Mouse (Mus musculus): ENCODE measurements around the gene Gm3238.
"Not testable (repeated sequence)": the region's sequence is repeated elsewhere in the genome, so short reads cannot be mapped to it uniquely, and the experiment has no call there.

Gene Gm3238

DNA sequence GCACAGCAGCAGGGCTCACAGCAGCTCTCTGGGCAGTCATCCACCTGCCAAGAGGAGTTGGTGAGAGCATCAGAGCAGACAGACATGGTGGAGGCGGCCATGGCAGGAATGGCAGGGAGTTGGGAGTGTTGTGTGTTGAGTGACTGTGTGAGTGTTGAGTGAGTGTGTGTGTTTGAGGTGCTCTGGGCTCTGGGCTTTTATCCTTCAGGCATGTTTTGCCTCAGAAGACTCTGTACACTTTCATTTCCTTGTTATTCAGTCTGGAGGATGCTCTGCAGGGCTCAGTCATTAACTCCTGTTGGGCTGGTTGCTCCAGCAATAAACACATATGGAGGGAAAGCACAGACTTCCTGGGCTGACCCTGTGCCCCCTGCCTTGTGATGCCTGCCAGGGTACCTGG is at the start of gene Gm3238:
Gm3238 (minus strand) TSS at position 101 of the 400 bp plus-strand sequence.
- in situ Hi-C loops (cut with MboI; ENCODE audit: low pct_unique_long_range_greater_than_20kb in 1 of 2, low sequenced_read_pairs in 2 of 2, unreplicated experiment in 1 of 2): not testable (repeated sequence)

DNA sequence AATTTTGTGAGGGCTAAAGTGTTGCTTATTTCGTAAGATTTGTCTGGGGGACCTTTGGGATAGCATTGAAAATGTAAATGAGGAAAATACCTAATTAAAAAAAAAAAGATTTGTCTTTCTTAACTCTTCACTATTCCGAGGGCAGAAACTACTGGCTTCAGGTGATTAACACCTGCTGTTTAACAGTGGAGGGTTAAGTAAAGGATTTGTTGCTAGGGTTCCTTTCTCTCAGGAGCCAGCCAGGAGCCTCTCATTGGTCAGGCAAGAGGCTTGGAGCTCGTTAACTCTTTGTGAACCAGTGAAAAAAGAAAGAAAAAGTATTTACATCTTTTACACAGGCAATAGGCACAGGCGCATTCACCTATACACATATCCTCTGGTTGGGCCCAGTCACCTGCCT is 48.1 kb upstream of the Gm3238 start:
- in situ Hi-C loops (cut with MboI; ENCODE audit: low pct_unique_long_range_greater_than_20kb in 1 of 2, low sequenced_read_pairs in 2 of 2, unreplicated experiment in 1 of 2): no loop called here

DNA sequence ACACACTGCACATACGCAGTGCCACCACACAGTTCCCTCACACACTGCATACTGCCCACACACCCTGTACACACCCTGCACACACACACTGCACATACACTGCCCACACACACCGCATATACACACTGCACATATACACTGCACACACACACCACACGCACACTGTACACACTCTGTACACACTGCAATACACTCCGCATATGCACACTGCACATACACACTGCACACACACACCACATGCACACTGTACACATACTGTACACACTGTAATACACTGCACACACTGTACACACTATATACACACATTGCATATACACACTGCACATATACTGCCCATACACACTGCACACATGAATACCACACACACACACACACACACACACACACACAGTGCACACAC is 47.4 kb upstream of the Gm3238 start:
- in situ Hi-C loops (cut with MboI; ENCODE audit: low pct_unique_long_range_greater_than_20kb in 1 of 2, low sequenced_read_pairs in 2 of 2, unreplicated experiment in 1 of 2): no loop called here

DNA sequence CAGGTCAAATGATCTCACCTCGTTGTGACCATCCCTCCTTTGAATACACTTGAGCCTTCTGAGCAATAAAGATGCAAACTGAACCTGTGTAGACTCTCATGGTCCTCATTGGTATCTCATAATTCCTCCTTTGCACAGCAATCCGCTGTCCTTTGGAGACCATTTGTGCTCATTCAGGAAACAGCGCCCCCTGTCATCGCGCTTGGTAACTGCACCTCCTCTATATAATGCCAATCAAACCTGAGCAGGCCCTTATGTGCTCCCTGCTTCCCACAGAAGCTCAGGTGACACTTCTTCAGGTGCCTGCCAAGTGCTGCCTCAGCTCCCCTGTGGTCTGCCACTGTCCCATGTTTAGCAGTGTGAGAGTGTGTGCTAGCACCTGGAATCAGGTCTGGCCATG is 44.4 kb upstream of the Gm3238 start:
- in situ Hi-C loops (cut with MboI; ENCODE audit: low pct_unique_long_range_greater_than_20kb in 1 of 2, low sequenced_read_pairs in 2 of 2, unreplicated experiment in 1 of 2): no loop called here

DNA sequence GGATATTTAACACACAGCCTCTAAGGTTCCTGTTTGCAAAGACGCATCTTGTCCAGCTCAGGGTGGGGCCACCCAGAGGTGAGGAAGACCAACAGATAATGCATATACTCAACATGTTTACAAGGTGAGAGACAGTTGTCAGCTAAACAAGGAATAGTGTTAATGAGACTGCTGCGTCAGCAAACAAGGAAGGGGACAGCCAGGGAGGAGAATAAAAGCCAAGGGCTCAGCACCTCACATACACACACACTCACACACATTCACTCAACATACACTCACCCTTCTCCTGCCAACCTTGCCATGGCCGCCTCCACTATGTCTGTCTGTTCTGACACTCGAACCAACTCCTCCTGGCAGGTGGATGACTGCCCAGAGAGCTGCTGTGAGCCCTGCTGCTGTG is 43.3 kb upstream of the Gm3238 start, which contains the start of gene Gm2696:
Gm2696 (plus strand) TSS at position 301 of the 400 bp plus-strand sequence.
- in situ Hi-C loops (cut with MboI; ENCODE audit: low pct_unique_long_range_greater_than_20kb in 1 of 2, low sequenced_read_pairs in 2 of 2, unreplicated experiment in 1 of 2): no loop called here

DNA sequence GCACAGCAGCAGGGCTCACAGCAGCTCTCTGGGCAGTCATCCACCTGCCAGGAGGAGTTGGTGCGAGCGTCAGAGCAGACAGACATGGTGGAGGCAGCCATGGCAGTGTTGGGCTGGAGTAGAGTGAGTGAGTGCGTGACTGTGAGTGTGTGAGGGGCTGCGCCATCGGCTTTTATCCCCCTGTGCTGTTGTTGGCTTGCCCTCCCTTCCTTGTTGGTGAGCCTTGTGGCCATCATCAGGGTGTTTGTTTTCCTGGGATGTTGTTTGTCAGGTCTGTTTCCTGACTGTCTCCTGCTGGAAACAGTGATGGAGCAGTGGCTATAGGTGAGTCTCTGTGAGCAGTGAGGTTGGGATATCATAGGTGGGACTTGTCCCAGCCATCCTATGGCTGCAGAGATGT is 40.6 kb upstream of the Gm3238 start, which contains the start of gene Gm9507:
Gm9507 (minus strand) TSS at position 101 of the 400 bp plus-strand sequence.
- in situ Hi-C loops (cut with MboI; ENCODE audit: low pct_unique_long_range_greater_than_20kb in 1 of 2, low sequenced_read_pairs in 2 of 2, unreplicated experiment in 1 of 2): no loop called here

DNA sequence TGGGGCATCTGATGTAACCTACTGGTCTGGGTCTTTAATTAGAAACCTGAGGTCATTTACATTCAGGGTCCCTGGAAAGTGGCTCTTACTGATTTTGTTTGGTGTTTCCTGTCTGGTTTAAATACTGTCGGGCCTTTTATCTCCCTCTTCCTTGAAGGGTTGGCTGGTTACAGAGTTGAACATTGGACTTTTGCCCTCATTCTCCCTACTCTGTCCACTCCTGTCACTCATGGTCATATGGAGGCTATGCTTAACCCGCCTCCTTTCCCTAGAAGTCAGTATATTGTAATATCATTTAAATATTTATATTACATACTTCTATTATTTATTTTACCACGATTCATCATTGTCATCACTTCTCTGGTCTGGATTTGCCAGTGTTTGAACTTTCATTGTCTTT is 33.0 kb upstream of the Gm3238 start:
- in situ Hi-C loops (cut with MboI; ENCODE audit: low pct_unique_long_range_greater_than_20kb in 1 of 2, low sequenced_read_pairs in 2 of 2, unreplicated experiment in 1 of 2): no loop called here

DNA sequence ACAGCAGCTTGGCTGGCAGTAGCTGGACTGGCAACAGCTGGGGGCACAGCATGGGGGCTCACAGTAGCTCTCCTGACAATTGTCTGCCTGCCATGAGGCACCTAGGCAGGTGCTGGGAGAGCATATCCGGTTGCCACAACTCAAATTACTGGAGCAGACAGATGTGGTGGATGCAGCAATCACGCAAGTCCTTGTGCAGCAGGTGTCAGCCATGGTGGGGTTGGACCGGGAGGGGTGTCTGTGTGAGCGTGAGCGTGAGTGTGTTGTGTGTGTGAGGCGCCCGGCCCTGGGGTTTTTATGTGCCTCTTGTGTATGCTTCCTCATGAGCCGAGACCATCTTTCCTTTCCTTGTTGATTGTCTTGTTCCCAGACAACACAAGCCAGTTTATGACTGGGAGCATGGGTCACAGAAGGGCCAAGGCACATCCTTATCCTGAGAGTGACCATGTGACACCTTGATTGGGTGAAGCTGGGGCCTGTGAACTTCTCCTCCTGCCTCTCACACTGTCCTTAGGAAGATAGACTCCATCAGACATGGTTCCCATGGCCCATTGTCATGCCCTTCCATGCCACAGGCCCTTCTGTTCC is 27.9 kb upstream of the Gm3238 start, which contains the start of gene Gm19668:
Gm19668 (minus strand) TSS at position 213 of the 588 bp plus-strand sequence.
- in situ Hi-C loops (cut with MboI; ENCODE audit: low pct_unique_long_range_greater_than_20kb in 1 of 2, low sequenced_read_pairs in 2 of 2, unreplicated experiment in 1 of 2): no loop called here

DNA sequence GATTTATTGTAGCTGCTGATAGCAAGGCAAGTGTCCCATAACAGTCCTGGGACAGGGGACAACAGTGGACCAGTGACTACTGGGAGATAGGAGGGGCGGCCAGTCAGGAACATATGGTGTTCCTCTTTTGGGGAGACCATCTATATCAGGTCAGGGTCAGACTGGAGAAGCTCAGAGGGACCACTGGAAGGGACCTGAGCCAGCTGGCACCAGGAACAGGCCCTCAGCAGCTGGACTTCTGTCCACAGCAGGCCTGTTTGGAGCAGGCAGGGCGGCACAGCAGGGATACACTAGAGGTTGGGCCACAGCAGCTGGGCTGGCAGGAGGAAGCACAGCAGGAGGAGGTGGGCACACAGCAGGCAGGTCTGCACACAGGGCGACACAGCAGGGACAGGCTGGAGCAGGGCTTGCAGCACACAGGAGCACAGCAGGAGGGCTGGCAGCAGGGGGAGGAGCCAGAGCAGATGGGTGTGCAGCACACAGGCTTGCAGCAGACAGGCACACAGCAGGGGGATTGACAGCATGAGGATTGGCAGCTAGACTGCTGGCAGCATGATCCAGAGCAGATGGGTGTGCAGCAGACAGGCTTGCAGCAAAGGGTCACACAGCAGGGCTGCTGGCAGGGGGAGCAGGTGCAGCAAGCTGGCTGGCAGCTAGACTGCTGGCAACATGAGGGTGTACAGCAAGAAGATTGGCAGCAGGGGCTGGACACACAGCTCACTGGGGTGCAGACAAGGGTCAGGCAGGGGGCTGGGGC is 27.2 kb upstream of the Gm3238 start:
- in situ Hi-C loops (cut with MboI; ENCODE audit: low pct_unique_long_range_greater_than_20kb in 1 of 2, low sequenced_read_pairs in 2 of 2, unreplicated experiment in 1 of 2): not testable (repeated sequence)

DNA sequence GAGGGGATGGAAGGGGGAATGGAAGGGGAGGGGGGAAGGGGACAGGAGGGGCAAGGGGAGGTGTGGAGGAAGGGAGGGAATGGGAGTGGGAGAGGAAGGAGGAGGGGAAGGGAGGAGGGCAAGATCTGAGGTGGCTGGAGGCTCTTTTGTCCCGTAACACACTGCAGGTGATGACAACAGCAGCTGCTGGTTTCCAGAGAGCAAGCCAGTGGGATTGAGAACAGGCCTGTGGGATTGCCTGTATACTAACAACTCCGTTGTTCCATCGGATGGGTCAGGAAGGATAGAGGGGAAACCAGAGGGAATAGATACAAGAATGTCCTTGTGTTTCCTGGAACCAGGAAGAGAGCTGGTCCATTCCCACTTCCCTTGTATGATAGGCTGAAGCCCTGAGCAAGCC is 26.6 kb upstream of the Gm3238 start:
- in situ Hi-C loops (cut with MboI; ENCODE audit: low pct_unique_long_range_greater_than_20kb in 1 of 2, low sequenced_read_pairs in 2 of 2, unreplicated experiment in 1 of 2): no loop called here

DNA sequence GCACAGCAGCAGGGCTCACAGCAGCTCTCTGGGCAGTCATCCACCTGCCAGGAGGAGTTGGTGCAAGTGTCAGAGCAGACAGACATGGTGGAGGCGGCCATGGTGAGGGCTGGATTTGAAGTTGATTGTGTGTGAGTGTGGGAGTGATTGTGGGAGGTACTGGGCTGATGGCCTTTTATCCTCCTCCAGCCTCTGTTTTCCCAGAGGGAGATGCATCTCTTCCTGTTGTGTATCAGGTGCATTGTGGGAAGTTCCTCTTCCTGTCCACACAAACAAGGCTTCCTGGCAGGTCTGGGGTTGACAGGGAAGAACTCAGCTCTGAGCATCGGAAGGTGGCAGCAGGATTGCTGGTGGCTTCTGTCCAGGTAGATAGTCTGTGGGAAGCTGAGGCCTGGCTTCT is 23.9 kb upstream of the Gm3238 start, which contains the start of gene Gm9639:
Gm9639 (minus strand) TSS at position 101 of the 400 bp plus-strand sequence.
- in situ Hi-C loops (cut with MboI; ENCODE audit: low pct_unique_long_range_greater_than_20kb in 1 of 2, low sequenced_read_pairs in 2 of 2, unreplicated experiment in 1 of 2): no loop called here

DNA sequence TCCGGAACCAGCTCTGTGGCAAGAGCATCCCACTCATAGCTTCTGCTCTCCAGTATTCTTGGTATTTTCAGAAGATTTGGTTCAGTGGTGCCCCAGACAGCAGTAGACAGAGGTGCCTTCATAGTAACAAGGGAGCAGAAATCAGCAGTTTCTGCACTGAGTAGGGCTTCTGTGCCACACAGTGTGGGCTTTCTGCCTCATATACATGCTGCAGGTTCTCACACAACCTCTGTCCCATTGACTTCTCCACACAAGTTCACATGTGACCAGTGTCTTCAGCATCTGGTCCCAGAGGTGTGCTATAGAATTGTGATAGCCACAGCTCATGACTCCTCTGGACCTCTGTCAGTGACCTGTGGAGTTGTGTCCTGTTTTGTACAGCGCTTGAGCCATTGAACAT is 17.5 kb upstream of the Gm3238 start:
- in situ Hi-C loops (cut with MboI; ENCODE audit: low pct_unique_long_range_greater_than_20kb in 1 of 2, low sequenced_read_pairs in 2 of 2, unreplicated experiment in 1 of 2): no loop called here

DNA sequence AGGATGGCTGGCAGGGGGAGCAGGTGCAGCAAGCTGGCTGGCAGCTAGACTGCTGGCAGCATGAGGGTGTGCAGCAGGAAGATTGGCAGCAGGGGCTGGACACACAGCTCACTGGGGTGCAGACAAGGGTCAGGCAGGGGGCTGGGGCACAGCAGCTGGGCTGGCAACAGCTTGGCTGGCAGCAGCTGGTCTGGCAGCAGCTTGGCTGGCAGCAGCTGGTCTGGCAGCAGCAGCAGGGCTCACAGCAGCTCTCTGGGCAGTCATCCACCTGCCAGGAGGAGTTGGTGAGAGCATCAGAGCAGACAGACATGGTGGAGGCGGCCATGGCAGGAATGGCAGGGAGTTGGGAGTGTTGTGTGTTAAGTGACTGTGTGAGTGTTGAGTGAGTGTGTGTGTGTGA is 16.8 kb upstream of the Gm3238 start, which contains the start of gene Gm7137:
Gm7137 (minus strand) TSS at position 325 of the 400 bp plus-strand sequence.
- in situ Hi-C loops (cut with MboI; ENCODE audit: low pct_unique_long_range_greater_than_20kb in 1 of 2, low sequenced_read_pairs in 2 of 2, unreplicated experiment in 1 of 2): not testable (repeated sequence)

DNA sequence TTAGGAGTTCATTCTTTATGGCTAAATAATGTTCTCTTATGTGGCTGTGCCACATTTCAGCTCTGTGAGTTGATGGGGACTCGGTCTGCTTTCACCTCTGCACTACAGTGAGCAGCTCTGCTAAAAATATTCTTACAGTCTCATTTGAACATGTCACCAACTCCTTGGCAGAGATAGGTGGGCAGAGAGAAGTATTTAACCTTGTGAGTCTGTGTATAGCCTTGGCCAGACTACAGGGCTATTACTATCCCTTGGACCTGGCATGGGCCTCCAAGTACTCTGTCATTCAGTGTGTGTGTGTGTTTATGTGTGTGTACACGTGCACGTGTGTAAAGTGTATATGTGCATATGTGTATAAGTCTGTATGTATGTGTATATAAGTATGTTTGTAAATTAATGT is 12.3 kb upstream of the Gm3238 start:
- in situ Hi-C loops (cut with MboI; ENCODE audit: low pct_unique_long_range_greater_than_20kb in 1 of 2, low sequenced_read_pairs in 2 of 2, unreplicated experiment in 1 of 2): not testable (repeated sequence)

DNA sequence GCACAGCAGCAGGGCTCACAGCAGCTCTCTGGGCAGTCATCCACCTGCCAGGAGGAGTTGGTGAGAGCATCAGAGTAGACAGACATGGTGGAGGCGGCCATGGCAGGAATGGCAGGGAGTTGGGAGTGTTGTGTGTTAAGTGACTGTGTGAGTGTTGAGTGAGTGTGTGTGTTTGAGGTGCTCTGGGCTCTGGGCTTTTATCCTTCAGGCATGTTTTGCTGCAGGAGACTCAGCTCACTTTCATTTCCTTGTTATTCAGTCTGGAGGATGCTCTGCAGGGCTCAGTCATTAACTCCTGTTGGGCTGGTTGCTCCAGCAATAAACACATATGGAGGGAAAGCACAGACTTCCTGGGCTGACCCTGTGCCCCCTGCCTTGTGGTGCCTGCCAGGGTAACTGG is 11.3 kb upstream of the Gm3238 start, which contains the start of gene Gm3250:
Gm3250 (minus strand) TSS at position 101 of the 400 bp plus-strand sequence.
- in situ Hi-C loops (cut with MboI; ENCODE audit: low pct_unique_long_range_greater_than_20kb in 1 of 2, low sequenced_read_pairs in 2 of 2, unreplicated experiment in 1 of 2): not testable (repeated sequence)

DNA sequence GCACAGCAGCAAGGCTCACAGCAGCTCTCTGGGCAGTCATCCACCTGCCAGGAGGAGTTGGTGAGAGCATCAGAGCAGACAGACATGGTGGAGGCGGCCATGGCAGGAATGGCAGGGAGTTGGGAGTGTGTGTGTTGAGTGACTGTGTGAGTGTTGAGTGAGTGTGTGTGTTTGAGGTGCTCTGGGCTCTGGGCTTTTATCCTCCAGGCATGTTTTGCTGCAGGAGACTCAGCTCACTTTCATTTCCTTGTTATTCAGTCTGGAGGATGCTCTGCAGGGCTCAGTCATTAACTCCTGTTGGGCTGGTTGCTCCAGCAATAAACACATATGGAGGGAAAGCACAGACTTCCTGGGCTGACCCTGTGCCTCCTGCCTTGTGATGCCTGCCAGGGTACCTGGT is 5.7 kb upstream of the Gm3238 start, which contains the start of gene Gm7138:
Gm7138 (minus strand) TSS at position 101 of the 400 bp plus-strand sequence.
- in situ Hi-C loops (cut with MboI; ENCODE audit: low pct_unique_long_range_greater_than_20kb in 1 of 2, low sequenced_read_pairs in 2 of 2, unreplicated experiment in 1 of 2): not testable (repeated sequence)

DNA sequence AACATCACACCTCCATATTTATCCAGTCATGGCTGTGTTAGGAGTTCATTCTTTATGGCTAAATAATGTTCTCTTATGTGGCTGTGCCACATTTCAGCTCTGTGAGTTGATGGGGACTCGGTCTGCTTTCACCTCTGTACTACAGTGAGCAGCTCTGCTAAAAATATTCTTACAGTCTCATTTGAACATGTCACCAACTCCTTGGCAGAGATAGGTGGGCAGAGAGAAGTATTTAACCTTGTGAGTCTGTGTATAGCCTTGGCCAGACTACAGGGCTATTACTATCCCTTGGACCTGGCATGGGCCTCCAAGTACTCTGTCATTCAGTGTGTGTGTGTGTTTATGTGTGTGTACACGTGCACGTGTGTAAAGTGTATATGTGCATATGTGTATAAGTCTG is 1.0 kb upstream of the Gm3238 start:
- in situ Hi-C loops (cut with MboI; ENCODE audit: low pct_unique_long_range_greater_than_20kb in 1 of 2, low sequenced_read_pairs in 2 of 2, unreplicated experiment in 1 of 2): not testable (repeated sequence)

DNA sequence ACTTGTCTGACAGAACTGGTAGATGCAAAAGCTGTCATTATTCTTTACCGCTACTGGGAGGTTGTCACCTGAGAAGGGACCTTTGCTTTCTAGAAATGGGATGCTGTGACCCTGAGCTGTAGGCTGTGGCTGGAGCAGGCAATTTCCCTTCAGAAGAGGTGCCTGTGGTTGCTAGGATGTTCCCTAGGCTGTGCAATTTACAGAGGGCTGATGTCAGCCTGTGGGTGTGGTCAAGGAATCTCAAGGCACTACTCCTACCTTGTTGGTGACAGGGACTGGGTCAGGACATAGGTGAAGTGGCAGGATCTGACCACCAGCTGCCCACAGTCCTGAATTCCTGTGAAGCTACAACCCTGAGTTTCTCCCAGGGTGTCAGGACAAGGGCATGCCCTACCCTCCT is 1.4 kb downstream of the Gm3238 start:
- in situ Hi-C loops (cut with MboI; ENCODE audit: low pct_unique_long_range_greater_than_20kb in 1 of 2, low sequenced_read_pairs in 2 of 2, unreplicated experiment in 1 of 2): no loop called here

DNA sequence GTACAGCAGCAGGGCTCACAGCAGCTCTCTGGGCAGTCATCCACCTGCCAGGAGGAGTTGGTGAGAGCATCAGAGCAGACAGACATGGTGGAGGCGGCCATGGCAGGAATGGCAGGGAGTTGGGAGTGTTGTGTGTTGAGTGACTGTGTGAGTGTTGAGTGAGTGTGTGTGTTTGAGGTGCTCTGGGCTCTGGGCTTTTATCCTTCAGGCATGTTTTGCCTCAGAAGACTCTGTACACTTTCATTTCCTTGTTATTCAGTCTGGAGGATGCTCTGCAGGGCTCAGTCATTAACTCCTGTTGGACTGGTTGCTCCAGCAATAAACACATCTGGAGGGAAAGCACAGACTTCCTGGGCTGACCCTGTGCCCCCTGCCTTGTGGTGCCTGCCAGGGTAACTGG is 11.5 kb downstream of the Gm3238 start, which contains the start of gene Gm3233:
Gm3233 (minus strand) TSS at position 101 of the 400 bp plus-strand sequence.
- in situ Hi-C loops (cut with MboI; ENCODE audit: low pct_unique_long_range_greater_than_20kb in 1 of 2, low sequenced_read_pairs in 2 of 2, unreplicated experiment in 1 of 2): not testable (repeated sequence)
